Mouse (Mus musculus) embryonic facial prominence, embryonic 14.5 days (tissue): ENCODE measurements at regions not wholly inside any gene's neighbourhood (a gene's known extent, or its start where the extent isn't known, plus 50 kb on each side); places are given as distances from the start of the nearest gene placed in this dataset.

Source experiments
- ATAC-seq: fragments of 200-750 bp; cut with Nextera tagmentation; 2 replicates; pipeline ENCODE4 v1.8.0; 2017; ENCODE audit warnings: low read depth, moderate number of reproducible peaks, moderate TSS enrichment
- DNase-seq: peaks from one replicate; pipeline ENCODE4 v3.0.0-alpha.2; 2015; ENCODE audit warnings: low spot score
- H3K27ac ChIP-seq: fragments of 300-500 bp; sonication (generic); replicated peaks from 2 replicates; pipeline ENCODE4 v1.5.1; 2014; ENCODE audit warnings: low read depth, mild to moderate bottlenecking, low read length, moderate library complexity
- H3K27me3 ChIP-seq: fragments of 300-500 bp; sonication (generic); replicated peaks from 2 replicates; pipeline ENCODE4 v1.6.1; 2014; ENCODE audit warnings: low read length; ENCODE audit not compliant: control insufficient read depth, insufficient read depth
- H3K36me3 ChIP-seq: fragments of 300-500 bp; sonication (generic); 2 replicates; pipeline ENCODE4 v1.6.1; 2014; ENCODE audit warnings: low read length, mixed read lengths; ENCODE audit not compliant: control insufficient read depth, insufficient read depth
- H3K4me1 ChIP-seq: fragments of 300-500 bp; sonication (generic); 2 replicates; pipeline ENCODE4 v1.6.1; 2014; ENCODE audit warnings: antibody characterized with exemption, low read length; ENCODE audit not compliant: control insufficient read depth, insufficient read depth
- H3K4me2 ChIP-seq: fragments of 300-500 bp; sonication (generic); 2 replicates; pipeline ENCODE4 v1.6.1; 2014; ENCODE audit warnings: low read depth, mild to moderate bottlenecking, low read length, moderate library complexity, mixed read lengths
- H3K4me3 ChIP-seq: fragments of 300-500 bp; sonication (generic); 2 replicates; pipeline ENCODE4 v1.5.1; 2014; ENCODE audit warnings: low read depth, mild to moderate bottlenecking, low read length
- H3K9ac ChIP-seq: fragments of 300-500 bp; sonication (generic); 2 replicates; pipeline ENCODE4 v1.6.1; 2014; ENCODE audit warnings: low read depth, mild to moderate bottlenecking, low read length, moderate library complexity, mixed read lengths
- H3K9me3 ChIP-seq: fragments of 300-500 bp; sonication (generic); 2 replicates; pipeline ENCODE4 v1.6.1; 2016; ENCODE audit warnings: low read length; ENCODE audit not compliant: control insufficient read depth
- WGBS: fragments of 180-500 bp; shearing (Covaris S2); extraction: QIAGEN DNeasy Blood & Tissue Kit; methylation state at CpG from one replicate; pipeline ENCODE4 v1.1.7; 2014; 5-methylcytosine and 5-hydroxymethylcytosine counted together

GRCm38 (mm10) chr16:70621750-70622149 is 308.0 kb downstream of the Gbe1 start:
- ATAC-seq, result no peak
- no peaks in the 10 kb centered on the region for H3K27me3 ChIP-seq
- H3K4me1 ChIP-seq, result no peaks in the 10 kb centered on the region
- no peak for DNase-seq
- H3K27ac ChIP-seq, result no peak overlapping the region
- 89% methylated on average over 3 of the region's 3 CpGs for WGBS
- no peaks in the 10 kb centered on the region for H3K9me3 ChIP-seq
- H3K9ac ChIP-seq, result no peak overlapping the region
- no peak overlapping the region for H3K4me3 ChIP-seq
- no peak overlapping the region for H3K4me2 ChIP-seq
- no peaks in the 10 kb centered on the region for H3K36me3 ChIP-seq

GRCm38 (mm10) chr16:70643630-70644264 is 330.0 kb downstream of the Gbe1 start:
- Histone ChIP-seq H3K9ac (no peak overlapping the region), H3K27ac (no peak overlapping the region), H3K4me3 (no peak overlapping the region), H3K36me3 (no peaks in the 10 kb centered on the region), H3K9me3 (no peaks in the 10 kb centered on the region), H3K4me1 (no peaks in the 10 kb centered on the region), H3K4me2 (no peak overlapping the region), H3K27me3 (no peaks in the 10 kb centered on the region)
- peak; percentile 15 for DNase-seq
- no peak for ATAC-seq
- WGBS, result 69% methylated on average over 9 of the region's 9 CpGs

GRCm38 (mm10) chr16:70644695-70645279 is 331.0 kb downstream of the Gbe1 start:
- H3K4me1 ChIP-seq, result no peaks in the 10 kb centered on the region
- WGBS, result 61% methylated on average over 8 of the region's 8 CpGs
- no peak for ATAC-seq

GRCm38 (mm10) chr16:70654429-70655081 is 340.8 kb downstream of the Gbe1 start:
- no peaks in the 10 kb centered on the region for H3K4me1 ChIP-seq
- no peak overlapping the region for H3K4me2 ChIP-seq
- H3K9ac ChIP-seq, result no peak overlapping the region
- no peaks in the 10 kb centered on the region for H3K9me3 ChIP-seq
- no peak overlapping the region for H3K4me3 ChIP-seq
- ATAC-seq (no peak), DNase-seq (peak; percentile 57)
- H3K36me3 ChIP-seq, result no peaks in the 10 kb centered on the region
- H3K27ac ChIP-seq, result no peak overlapping the region
- WGBS, result 46% methylated on average over 6 of the region's 6 CpGs
- H3K27me3 ChIP-seq, result no peaks in the 10 kb centered on the region

More at GRCm38 (mm10) chr16:70644695-70645279, 331.0 kb downstream of the Gbe1 start:
- H3K9me3 ChIP-seq, result no peaks in the 10 kb centered on the region
- no peaks in the 10 kb centered on the region for H3K27me3 ChIP-seq
- no peaks in the 10 kb centered on the region for H3K36me3 ChIP-seq
- no peak overlapping the region for H3K4me2 ChIP-seq
- no peak overlapping the region for H3K27ac ChIP-seq
- DNase-seq, result no peak
- H3K4me3 ChIP-seq, result no peak overlapping the region
- no peak overlapping the region for H3K9ac ChIP-seq

GRCm38 (mm10) chr16:70689826-70690225 is 376.1 kb downstream of the Gbe1 start:
- 75% methylated on average over 6 of the region's 6 CpGs for WGBS
- H3K36me3 ChIP-seq, result no peaks in the 10 kb centered on the region
- no peak overlapping the region for H3K9ac ChIP-seq
- no peaks in the 10 kb centered on the region for H3K27me3 ChIP-seq
- no peaks in the 10 kb centered on the region for H3K4me1 ChIP-seq
- H3K27ac ChIP-seq, result no peak overlapping the region
- no peaks in the 10 kb centered on the region for H3K9me3 ChIP-seq
- ATAC-seq (peak; percentile 60; the same call in 1 of the 2 replicates), DNase-seq (peak; percentile 34)
- H3K4me3 ChIP-seq, result no peak overlapping the region
- H3K4me2 ChIP-seq, result no peak overlapping the region

- DNase-seq, result peak; percentile 45
Measured at GRCm38 (mm10) chr16:70724722-70725284, 411.1 kb downstream of the Gbe1 start.

GRCm38 (mm10) chr16:70725291-70725801 is 411.6 kb downstream of the Gbe1 start:
- H3K27me3 ChIP-seq, result no peaks in the 10 kb centered on the region
- H3K36me3 ChIP-seq, result no peaks in the 10 kb centered on the region
- 28% methylated on average over 6 of the region's 6 CpGs for WGBS
- no peak overlapping the region; the same call in 1 of the 2 replicates for H3K9ac ChIP-seq
- ATAC-seq (no peak), DNase-seq (peak; percentile 31)
- no peaks in the 10 kb centered on the region for H3K9me3 ChIP-seq
- no peak overlapping the region for H3K4me2 ChIP-seq
- H3K4me3 ChIP-seq, result no peak overlapping the region
- H3K27ac ChIP-seq, result no peak overlapping the region
- peaks cover 5% of the 10 kb centered on the region; the same call in 1 of the 2 replicates for H3K4me1 ChIP-seq

More at GRCm38 (mm10) chr16:70724722-70725284, 411.1 kb downstream of the Gbe1 start:
- Histone ChIP-seq H3K4me3 (no peak overlapping the region), H3K4me1 (peaks cover 5% of the 10 kb centered on the region; the same call in 1 of the 2 replicates), H3K27ac (no peak overlapping the region), H3K9ac (no peak overlapping the region), H3K27me3 (no peaks in the 10 kb centered on the region), H3K4me2 (no peak overlapping the region), H3K9me3 (no peaks in the 10 kb centered on the region), H3K36me3 (no peaks in the 10 kb centered on the region)
- peak; percentile 41; the same call in 1 of the 2 replicates for ATAC-seq
- WGBS, result 42% methylated on average over 5 of the region's 5 CpGs

- no peak overlapping the region for H3K4me3 ChIP-seq
- DNase-seq (no peak), ATAC-seq (no peak)
- H3K9me3 ChIP-seq, result no peaks in the 10 kb centered on the region
- no peaks in the 10 kb centered on the region for H3K27me3 ChIP-seq
- no peak overlapping the region for H3K9ac ChIP-seq
- H3K27ac ChIP-seq, result no peak overlapping the region
- H3K4me1 ChIP-seq, result no peaks in the 10 kb centered on the region
- 87% methylated on average over 7 of the region's 7 CpGs for WGBS
- no peak overlapping the region for H3K4me2 ChIP-seq
- H3K36me3 ChIP-seq, result no peaks in the 10 kb centered on the region
Measured at GRCm38 (mm10) chr16:70733016-70733415, 419.3 kb downstream of the Gbe1 start.
